Mouse (Mus musculus): ENCODE measurements around the gene Foxc1.

DNA sequence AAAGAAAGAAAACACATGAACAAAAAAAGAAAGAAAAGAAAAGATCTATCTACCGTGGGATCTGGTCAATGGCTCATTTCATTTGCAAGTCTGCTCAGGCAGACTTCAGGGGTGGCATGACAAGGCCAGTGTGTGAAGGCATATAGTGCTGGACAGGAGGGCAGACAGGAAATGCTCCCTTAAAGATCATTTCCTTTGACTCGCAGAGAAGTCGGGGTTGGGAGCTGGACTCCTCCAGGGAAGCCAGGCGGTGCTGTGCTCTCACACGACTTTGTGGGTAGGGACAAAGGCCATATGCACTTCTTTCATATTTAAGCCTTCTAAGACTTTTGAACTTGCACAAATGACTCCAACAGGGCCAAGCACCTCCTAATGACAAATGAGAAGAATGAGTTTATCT, 16.9 kb downstream of the Foxc1 start:
- TF ChIP-seq POLR2A (IDR thresholded peaks at IDR 0.05; ENCODE audit: low read depth, low read length) (no peak), CTCF (conservative IDR thresholded peaks at IDR 0.05; ENCODE audit: insufficient read depth, insufficient read length, low read depth, low read length) (no peak)

Data from kidney, adult 2 months (tissue).